In genomic region chr1:192415813-192416212, GRCm38 (mm10) we compare ENCODE assay signal across 11 mouse cellular contexts.
A peak's percentile ranks its signal among the peaks of the same experiment; 100 is the strongest.
DNase-seq lines count a peak whose midpoint lies in the region; ATAC-seq and TF ChIP-seq lines count a peak whose summit lies in the region.
"Had no signal": no experiment of that assay in that cellular context is flagged by ENCODE, and none has a peak within 500 bp of the region (broad histone marks: within the 10 kb centered on the region; RNA-seq: fewer than 3 reads in every experiment).

No protein-coding gene starts in this region.

- no peak overlapping the region for H3K9ac ChIP-seq in hindbrain, embryonic 11.5 days (ENCODE audit: low read depth, low read length)
- 0 out of 2 replicates have a peak overlapping the region, but pooled peaks have one; percentile 1 for H3K9ac ChIP-seq in liver, adult 2 months (ENCODE audit: low read depth, low read length)
- no peak overlapping the region for H3K9ac ChIP-seq in liver, postnatal 0 days (replicated peaks)
- H3K9ac ChIP-seq: liver, embryonic 12.5 days had no signal

- H3K27ac ChIP-seq in hindbrain, embryonic 10.5 days: peak overlapping the region; percentile 45; the same call in 1 of the 2 replicates
- no peak overlapping the region for H3K27ac ChIP-seq in hindbrain, embryonic 11.5 days (ENCODE audit: low read depth, low read length)
- peak overlapping the region; percentile 82 for H3K27ac ChIP-seq in liver, adult 2 months (replicated peaks; ENCODE audit: insufficient read depth, low read depth, low read length)
- no peak overlapping the region for H3K27ac ChIP-seq in liver, postnatal 0 days (ENCODE audit: low read depth)
- H3K27ac ChIP-seq in small intestine, adult 2 months (ENCODE audit: insufficient read depth, low read depth, low read length): peak overlapping the region; percentile 33; the same call in 1 of the 2 replicates
- H3K27ac ChIP-seq: liver, embryonic 12.5 days had no signal

- no peaks in the 10 kb centered on the region for H3K27me3 ChIP-seq in hindbrain, embryonic 10.5 days (ENCODE audit: insufficient read depth, poor library complexity, severe bottlenecking)
- H3K27me3 ChIP-seq in hindbrain, embryonic 11.5 days (ENCODE audit: control insufficient read depth, insufficient read depth, low read length): no peaks in the 10 kb centered on the region
- no peaks in the 10 kb centered on the region for H3K27me3 ChIP-seq in liver, adult 2 months (ENCODE audit: control insufficient read depth, insufficient read depth, low read length)
- H3K27me3 ChIP-seq in liver, postnatal 0 days (ENCODE audit: insufficient read depth, low read length): peaks cover 23% of the 10 kb centered on the region
- no peaks in the 10 kb centered on the region for H3K27me3 ChIP-seq in small intestine, adult 2 months (ENCODE audit: control insufficient read depth, insufficient read depth, low read length)
- H3K27me3 ChIP-seq: liver, embryonic 12.5 days had no signal

- TF ChIP-seq EP300 in liver, postnatal 0 days (IDR thresholded peaks at IDR 0.05; ENCODE audit: low read depth): no peak

- H3K4me3 ChIP-seq in hindbrain, embryonic 10.5 days: no peak overlapping the region
- no peak overlapping the region for H3K4me3 ChIP-seq in hindbrain, embryonic 11.5 days (ENCODE audit: low read depth, low read length)
- no peak overlapping the region for H3K4me3 ChIP-seq in liver, adult 2 months (ENCODE audit: insufficient read depth, low read depth, low read length)
- no peak overlapping the region for H3K4me3 ChIP-seq in liver, postnatal 0 days (ENCODE audit: low read depth, low read length)
- H3K4me3 ChIP-seq in small intestine, adult 2 months (ENCODE audit: low read depth, low read length): no peak overlapping the region
- H3K4me3 ChIP-seq: erythroblast, embryonic 14.5 days; liver, embryonic 12.5 days had no signal

- no peak for TF ChIP-seq POLR2A in liver, adult 2 months (IDR thresholded peaks at IDR 0.05; ENCODE audit: extremely low read depth, insufficient read depth, low read length)
- no peak for TF ChIP-seq POLR2A in small intestine, adult 2 months (IDR thresholded peaks at IDR 0.05; ENCODE audit: low read depth, low read length)

- no peaks in the 10 kb centered on the region for H3K79me2 ChIP-seq in liver, adult 2 months (ENCODE audit: control insufficient read depth, insufficient read depth, low read length)

- 75% methylated on average over 3 of the region's 3 CpGs for WGBS in hindbrain, embryonic 10.5 days
- 73% methylated on average over 3 of the region's 3 CpGs for WGBS in hindbrain, embryonic 11.5 days
- WGBS in liver, adult 2 months: 13% methylated on average over 3 of the region's 3 CpGs
- WGBS in liver, postnatal 0 days (ENCODE audit: insufficient replicate concordance): 56% methylated on average over 3 of the region's 3 CpGs
- 11% methylated on average over 3 of the region's 3 CpGs for WGBS in small intestine, adult 2 months

- no peak for TF ChIP-seq CTCF in liver, adult 2 months (IDR thresholded peaks at IDR 0.05; ENCODE audit: low read depth, low read length)
- no peak for TF ChIP-seq CTCF in liver, postnatal 0 days (IDR thresholded peaks at IDR 0.05; ENCODE audit: low read depth)
- TF ChIP-seq CTCF in small intestine, adult 2 months (IDR thresholded peaks at IDR 0.05; ENCODE audit: extremely low read depth, insufficient read length, insufficient replicate concordance, low read depth, low read length): no peak

- ATAC-seq in hindbrain, embryonic 11.5 days (ENCODE audit: low FRiP score): no peak
- no peak for ATAC-seq in liver, postnatal 0 days
- ATAC-seq in megakaryocyte, adult 5-6 weeks (ENCODE audit: poor library complexity, severe bottlenecking): no peak
- ATAC-seq: liver, embryonic 12.5 days had no signal

- peaks cover 4% of the 10 kb centered on the region; the same call in 1 of the 2 replicates for H3K4me1 ChIP-seq in hindbrain, embryonic 10.5 days (replicated peaks)
- no peaks in the 10 kb centered on the region for H3K4me1 ChIP-seq in hindbrain, embryonic 11.5 days (replicated peaks; ENCODE audit: control insufficient read depth, insufficient read depth, low read length)
- peaks cover 8% of the 10 kb centered on the region for H3K4me1 ChIP-seq in liver, adult 2 months (ENCODE audit: control insufficient read depth, insufficient read depth, low read length)
- H3K4me1 ChIP-seq in liver, postnatal 0 days (ENCODE audit: insufficient read depth): no peaks in the 10 kb centered on the region
- H3K4me1 ChIP-seq in small intestine, adult 2 months (ENCODE audit: control insufficient read depth, insufficient read depth, insufficient read length, low read length): peaks cover 6% of the 10 kb centered on the region
- H3K4me1 ChIP-seq: liver, embryonic 12.5 days had no signal

- H3K9me3 ChIP-seq in hindbrain, embryonic 10.5 days: no peaks in the 10 kb centered on the region
- H3K9me3 ChIP-seq in hindbrain, embryonic 11.5 days (ENCODE audit: control insufficient read depth, low read length): no peaks in the 10 kb centered on the region
- H3K9me3 ChIP-seq in liver, postnatal 0 days (ENCODE audit: low read length): no peaks in the 10 kb centered on the region
- H3K9me3 ChIP-seq: liver, embryonic 12.5 days had no signal

- no peak overlapping the region for H3K4me2 ChIP-seq in hindbrain, embryonic 11.5 days (replicated peaks; ENCODE audit: low read depth, low read length)
- H3K4me2 ChIP-seq in liver, postnatal 0 days (ENCODE audit: low read depth, low read length): no peak overlapping the region
- H3K4me2 ChIP-seq: liver, embryonic 12.5 days had no signal

- no peaks in the 10 kb centered on the region for H3K36me3 ChIP-seq in hindbrain, embryonic 10.5 days
- no peaks in the 10 kb centered on the region for H3K36me3 ChIP-seq in hindbrain, embryonic 11.5 days (ENCODE audit: control insufficient read depth, insufficient read depth, low read length)
- H3K36me3 ChIP-seq in liver, adult 2 months (ENCODE audit: control insufficient read depth, insufficient read depth, low read length): no peaks in the 10 kb centered on the region
- H3K36me3 ChIP-seq in liver, postnatal 0 days (replicated peaks; ENCODE audit: insufficient read depth, low read length): no peaks in the 10 kb centered on the region
- H3K36me3 ChIP-seq in small intestine, adult 2 months (ENCODE audit: control insufficient read depth, insufficient read depth, low read length): no peaks in the 10 kb centered on the region
- H3K36me3 ChIP-seq: liver, embryonic 12.5 days had no signal

- no peak for DNase-seq in hindbrain, embryonic 10.5 days (ENCODE audit: low spot score)
- DNase-seq in hindbrain, embryonic 11.5 days (ENCODE audit: low spot score): no peak
- peak; percentile 93 for DNase-seq in liver, adult 2 months (ENCODE audit: extremely low read depth, low read depth, low spot score)
- no peak for DNase-seq in liver, postnatal 0 days
- peak; percentile 72 for DNase-seq in cerebellum, postnatal 25 days
- DNase-seq: heart, postnatal 10 days; thymus, adult 2 months had no signal

Comparison
In these comparisons a context has a peak if more than half of its experiments do, and no peak if none do; other contexts are left out.
1. DNase-seq: peak in liver, adult 2 months (single experiment) and cerebellum, postnatal 25 days (2 of 2); none in hindbrain, embryonic 10.5 days (single experiment), hindbrain, embryonic 11.5 days (single experiment) and liver, postnatal 0 days (single experiment).
2. H3K27ac ChIP-seq: peak in hindbrain, embryonic 10.5 days (single experiment), liver, adult 2 months (single experiment) and small intestine, adult 2 months (single experiment); none in hindbrain, embryonic 11.5 days (single experiment) and liver, postnatal 0 days (single experiment).